Mouse (Mus musculus): ENCODE data around the gene Gm6904. TPM values are rescaled to one million over a fixed set of nuclear protein-coding genes. Genes with fewer than 3 reads are reported as not detected.
"Not testable (repeated sequence)": the region's sequence is repeated elsewhere in the genome, so short reads cannot be mapped to it uniquely, and the experiment has no call there.

Gene Gm6904
- polyA plus RNA-seq (2015; fragmentation: Nextera tagmentation; extraction: Ambion mirVana): not detected in 2 replicates

DNA sequence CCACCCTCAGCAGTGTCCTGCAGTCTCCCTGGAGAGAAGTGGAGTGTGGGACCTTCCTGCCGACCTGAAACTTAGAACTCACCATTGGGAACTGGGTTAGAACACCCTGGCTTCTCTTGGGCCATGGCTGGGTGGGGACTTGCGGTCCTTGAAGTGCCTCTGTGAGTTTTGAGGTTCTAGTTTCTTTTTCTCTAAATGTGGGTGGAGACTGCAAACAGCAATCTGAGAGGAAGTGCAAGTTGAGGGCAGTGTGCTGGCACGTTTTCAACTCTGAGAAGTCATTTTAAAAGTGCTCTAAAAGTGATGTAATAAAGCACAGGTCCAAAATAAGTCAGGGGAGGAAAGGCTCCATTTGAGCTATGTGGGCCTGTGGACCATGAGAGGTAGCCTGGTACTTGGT is at the start of gene Gm6904:
Gm6904 (minus strand) TSS at position 161 of the 400 bp plus-strand sequence.
- H3K9ac ChIP-seq: no peak within 1 kb of the TSS
- H3K4me2 ChIP-seq (replicated peaks): no peak within 1 kb of the TSS
- ATAC-seq: no peak
- H3K9me3 ChIP-seq: no peaks in the 10 kb centered on the region
- no peak within 1 kb of the TSS for H3K27ac ChIP-seq
- 52% methylated on average over 3 of the region's 3 CpGs for WGBS
- H3K36me3 ChIP-seq: no peaks in the 10 kb centered on the region
- H3K4me1 ChIP-seq (replicated peaks): no peaks in the 10 kb centered on the region
- no peak within 1 kb of the TSS for H3K4me3 ChIP-seq (replicated peaks)
- H3K27me3 ChIP-seq (replicated peaks): no peaks in the 10 kb centered on the region

DNA sequence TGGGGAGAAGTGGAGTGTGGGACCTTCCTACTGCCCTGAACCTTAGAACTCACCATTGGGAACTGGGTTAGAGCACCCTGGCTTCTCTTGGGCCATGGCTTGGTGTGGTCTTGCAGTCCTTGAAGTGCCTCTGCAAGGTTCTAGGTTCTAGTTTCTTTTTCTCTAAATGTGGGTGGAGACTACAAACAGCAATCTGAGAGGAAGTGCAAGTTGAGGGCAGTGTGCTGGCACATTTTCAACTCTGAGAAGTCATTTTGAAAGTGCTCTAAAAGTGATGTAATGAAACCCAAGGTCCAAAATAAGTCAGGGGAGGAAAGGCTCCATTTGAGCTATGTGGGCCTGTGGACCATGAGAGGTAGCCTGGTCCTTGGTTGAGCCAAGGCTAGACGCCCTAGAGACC is 37.4 kb upstream of the Gm6904 start, which contains the start of gene Phf11a:
Phf11a (minus strand) TSS at position 132 of the 400 bp plus-strand sequence.
- H3K4me1 ChIP-seq (replicated peaks); H3K4me3 ChIP-seq (replicated peaks); H3K9ac ChIP-seq; H3K27me3 ChIP-seq (replicated peaks); H3K27ac ChIP-seq; H3K36me3 ChIP-seq; H3K4me2 ChIP-seq (replicated peaks); ATAC-seq; H3K9me3 ChIP-seq: not testable (repeated sequence)
- WGBS: 58% methylated on average over 1 of the region's 1 CpGs

DNA sequence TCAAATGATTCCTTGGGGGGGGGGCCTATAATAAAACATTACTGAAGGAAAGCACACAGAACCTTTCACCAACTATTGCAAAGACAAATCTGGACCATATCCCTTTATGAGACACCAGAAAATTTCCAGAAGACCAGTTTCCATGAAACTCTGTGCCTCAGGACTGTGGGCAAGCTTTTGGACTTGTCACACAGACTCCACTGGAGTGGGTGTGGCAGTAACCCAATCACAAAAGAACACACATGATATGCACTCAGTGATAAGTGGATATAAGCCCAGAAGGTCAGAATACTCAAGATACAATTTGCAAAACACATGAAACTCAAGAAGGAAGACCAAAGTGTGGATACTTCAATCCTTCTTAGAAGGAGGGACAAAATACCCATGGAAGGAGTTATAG is 31.8 kb upstream of the Gm6904 start:
- H3K4me2 ChIP-seq (replicated peaks); ATAC-seq; H3K9ac ChIP-seq; H3K4me1 ChIP-seq (replicated peaks); H3K9me3 ChIP-seq; H3K4me3 ChIP-seq (replicated peaks); H3K27me3 ChIP-seq (replicated peaks); H3K27ac ChIP-seq; H3K36me3 ChIP-seq: not testable (repeated sequence)

DNA sequence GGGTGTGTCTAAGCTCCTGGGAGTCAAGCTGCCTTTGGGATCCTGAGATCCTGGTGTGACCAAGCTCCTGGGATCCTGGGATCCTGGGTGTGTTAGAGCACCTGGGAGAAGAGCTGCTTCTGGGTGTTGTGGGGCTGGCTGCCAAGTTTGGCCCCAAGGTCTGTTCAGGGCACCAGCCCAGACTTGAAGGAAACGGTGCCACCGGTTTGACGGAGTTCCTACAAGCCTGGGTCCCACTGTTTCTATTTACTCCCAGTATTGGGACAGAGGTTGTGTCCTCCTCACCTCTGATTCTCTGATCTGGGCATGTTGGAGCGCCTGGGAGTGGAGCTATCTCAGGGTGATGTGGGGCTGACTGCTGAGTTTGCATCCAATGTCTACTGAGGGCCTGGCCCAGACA is 14.9 kb upstream of the Gm6904 start:
- WGBS: 94% methylated on average over 4 of the region's 4 CpGs
- not testable (repeated sequence) for H3K9ac ChIP-seq; H3K36me3 ChIP-seq; ATAC-seq; H3K27me3 ChIP-seq (replicated peaks); H3K4me3 ChIP-seq (replicated peaks); H3K27ac ChIP-seq; H3K4me1 ChIP-seq (replicated peaks); H3K9me3 ChIP-seq; H3K4me2 ChIP-seq (replicated peaks)

DNA sequence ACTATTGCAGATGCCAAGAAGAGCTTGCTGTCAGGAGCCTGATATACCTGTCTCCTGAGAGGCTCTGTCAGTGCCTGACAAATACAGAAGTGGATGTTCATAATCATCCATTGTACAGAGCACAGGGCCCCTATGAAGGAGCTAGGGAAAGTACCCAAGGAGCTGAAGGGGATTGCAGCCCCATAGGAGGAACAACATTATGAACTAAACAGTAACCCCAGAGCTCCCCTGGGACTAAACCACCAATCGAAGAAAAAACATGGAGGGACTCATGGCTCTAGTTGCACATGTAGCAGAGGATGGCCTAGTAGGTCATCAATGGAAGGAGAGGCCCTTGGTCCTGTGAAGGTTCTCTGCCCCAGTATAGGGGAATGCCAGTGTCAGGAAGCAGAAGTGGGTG is 4.2 kb downstream of the Gm6904 start:
- 93% methylated on average over 1 of the region's 1 CpGs for WGBS
- not testable (repeated sequence) for ATAC-seq; H3K36me3 ChIP-seq; H3K27ac ChIP-seq; H3K4me1 ChIP-seq (replicated peaks); H3K4me3 ChIP-seq (replicated peaks); H3K4me2 ChIP-seq (replicated peaks); H3K27me3 ChIP-seq (replicated peaks); H3K9me3 ChIP-seq; H3K9ac ChIP-seq

DNA sequence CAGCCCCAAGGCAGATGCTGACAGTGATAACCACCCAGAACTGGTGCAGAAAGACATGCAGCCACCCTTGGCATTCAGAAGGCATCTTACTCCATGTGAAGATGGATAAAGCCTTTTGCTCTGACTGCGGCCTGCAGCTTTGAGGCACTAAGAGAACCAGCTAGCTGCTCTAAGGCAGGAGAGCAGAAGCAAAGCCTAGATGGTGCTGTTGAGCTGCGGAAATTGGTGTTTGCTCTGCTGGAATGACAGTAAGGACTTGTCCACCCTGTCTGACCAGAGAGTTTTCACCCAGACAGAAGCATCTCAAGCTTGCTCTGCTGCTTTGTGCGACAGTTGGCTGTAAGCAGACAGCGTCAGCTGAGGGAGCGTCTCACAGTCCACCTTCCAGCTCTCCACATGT is 9.7 kb downstream of the Gm6904 start:
- 56% methylated on average over 5 of the region's 5 CpGs for WGBS
- not testable (repeated sequence) for H3K9me3 ChIP-seq; H3K4me2 ChIP-seq (replicated peaks); H3K4me3 ChIP-seq (replicated peaks); ATAC-seq; H3K4me1 ChIP-seq (replicated peaks); H3K27ac ChIP-seq; H3K9ac ChIP-seq; H3K36me3 ChIP-seq; H3K27me3 ChIP-seq (replicated peaks)

DNA sequence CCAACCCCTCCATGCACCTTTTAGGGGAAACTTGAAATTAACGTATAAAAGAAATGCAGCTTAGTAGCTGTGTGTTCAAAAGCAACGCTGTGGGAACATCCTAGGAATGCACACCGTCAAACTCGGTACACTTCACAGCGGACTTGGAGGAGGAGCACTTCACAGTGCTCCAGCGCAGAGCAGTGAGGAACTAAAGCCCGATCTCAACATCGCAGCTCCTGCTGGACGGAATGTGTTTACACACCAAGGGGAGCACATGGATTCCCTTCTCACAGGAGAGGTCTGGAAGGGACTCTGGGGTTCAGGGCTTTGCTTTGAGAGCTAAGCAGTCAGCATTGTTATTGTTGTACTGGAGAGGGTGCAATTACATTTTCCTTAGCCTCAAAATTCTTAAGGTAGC is 26.4 kb downstream of the Gm6904 start:
- Histone ChIP-seq H3K27me3 (replicated peaks) (no peaks in the 10 kb centered on the region), H3K4me1 (replicated peaks) (no peaks in the 10 kb centered on the region), H3K4me3 (replicated peaks) (no peak overlapping the region), H3K27ac (no peak overlapping the region), H3K4me2 (replicated peaks) (no peak overlapping the region), H3K9me3 (no peaks in the 10 kb centered on the region), H3K36me3 (peaks cover 34% of the 10 kb centered on the region), H3K9ac (no peak overlapping the region)
- 91% methylated on average over 9 of the region's 9 CpGs for WGBS
- no peak for ATAC-seq

DNA sequence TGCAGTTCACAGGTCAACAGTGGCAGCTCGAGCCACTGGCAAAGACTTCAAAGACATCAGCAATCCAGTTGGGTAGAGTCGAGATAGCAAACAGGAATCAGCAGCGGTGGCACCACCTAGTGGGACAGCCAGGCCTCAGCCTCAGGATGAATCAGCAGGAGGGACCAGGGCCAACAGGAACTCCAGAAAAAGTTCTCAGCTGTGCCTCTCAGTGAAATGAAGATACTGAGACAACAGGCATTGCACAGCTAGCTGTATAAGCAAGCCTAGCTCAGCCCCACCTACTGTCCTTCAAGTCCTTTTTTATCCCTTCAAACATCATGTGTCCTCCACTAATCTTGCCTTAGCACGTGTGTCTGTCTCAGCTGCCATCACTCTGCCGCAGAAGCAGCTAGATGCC is 28.0 kb downstream of the Gm6904 start:
- H3K4me3 ChIP-seq (replicated peaks): no peak overlapping the region
- no peaks in the 10 kb centered on the region for H3K4me1 ChIP-seq (replicated peaks)
- WGBS: 72% methylated on average over 5 of the region's 5 CpGs
- no peak for ATAC-seq
- H3K9me3 ChIP-seq: no peaks in the 10 kb centered on the region
- H3K27me3 ChIP-seq (replicated peaks): no peaks in the 10 kb centered on the region
- H3K9ac ChIP-seq: no peak overlapping the region
- H3K36me3 ChIP-seq: peaks cover 27% of the 10 kb centered on the region
- no peak overlapping the region for H3K27ac ChIP-seq
- no peak overlapping the region for H3K4me2 ChIP-seq (replicated peaks)

DNA sequence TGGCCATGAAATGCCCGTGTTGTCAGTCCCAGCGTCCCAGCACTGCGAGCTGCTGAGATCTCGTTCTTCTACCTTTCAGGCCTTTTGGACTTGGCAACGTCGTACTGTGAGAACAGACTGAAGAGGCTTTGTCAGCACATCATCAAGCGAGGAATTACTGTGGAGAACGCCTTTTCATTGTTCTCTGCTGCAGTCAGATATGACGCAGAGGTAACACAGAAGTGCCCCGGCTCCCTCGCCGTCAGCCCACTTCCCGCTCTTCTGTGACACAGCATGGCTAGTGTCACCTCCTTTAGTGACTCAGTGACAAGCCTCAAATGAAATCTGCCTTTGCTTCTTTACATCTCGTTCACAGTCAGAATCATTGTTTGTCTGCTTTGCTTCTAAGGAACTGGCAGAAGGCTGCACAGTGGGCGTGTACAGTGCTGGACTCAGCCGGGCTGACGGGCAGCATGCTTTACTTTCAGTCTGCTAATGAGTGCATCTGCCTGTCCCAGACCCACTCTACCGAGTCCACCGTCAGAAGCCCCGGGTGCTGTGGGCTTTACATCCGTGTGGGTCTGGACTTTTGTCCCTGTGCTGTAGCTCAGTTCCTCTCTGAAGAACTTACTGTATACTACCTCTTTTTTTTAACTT is 29.6 kb downstream of the Gm6904 start:
- 92% methylated on average over 21 of the region's 21 CpGs for WGBS
- no peak for ATAC-seq
- H3K36me3 ChIP-seq: peaks cover 27% of the 10 kb centered on the region
- H3K9ac ChIP-seq: no peak overlapping the region
- no peaks in the 10 kb centered on the region for H3K27me3 ChIP-seq (replicated peaks)
- no peak overlapping the region for H3K27ac ChIP-seq
- H3K4me2 ChIP-seq (replicated peaks): no peak overlapping the region
- no peaks in the 10 kb centered on the region for H3K9me3 ChIP-seq
- no peaks in the 10 kb centered on the region for H3K4me1 ChIP-seq (replicated peaks)
- no peak overlapping the region for H3K4me3 ChIP-seq (replicated peaks)

DNA sequence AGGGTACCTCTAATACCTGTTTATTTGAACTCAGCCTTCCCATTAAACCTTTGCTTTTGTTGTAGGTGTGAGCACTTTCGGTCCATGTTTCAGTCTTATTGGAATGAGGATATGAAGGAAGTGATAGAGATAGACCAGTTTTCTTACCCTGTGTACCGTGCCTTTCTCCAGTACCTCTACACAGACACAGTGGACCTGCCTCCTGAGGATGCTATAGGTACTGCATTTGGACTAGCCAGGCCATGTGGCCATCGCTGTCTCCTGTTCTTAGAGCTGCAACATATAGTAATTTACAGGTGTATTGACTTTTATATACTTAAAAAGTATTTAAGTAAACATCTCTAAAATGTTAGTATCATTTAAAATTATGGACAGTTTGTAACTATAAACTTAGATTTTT is 30.2 kb downstream of the Gm6904 start:
- no peak overlapping the region for H3K4me3 ChIP-seq (replicated peaks)
- H3K27me3 ChIP-seq (replicated peaks): no peaks in the 10 kb centered on the region
- H3K9me3 ChIP-seq: no peaks in the 10 kb centered on the region
- peaks cover 27% of the 10 kb centered on the region for H3K36me3 ChIP-seq
- H3K27ac ChIP-seq: no peak overlapping the region
- H3K4me2 ChIP-seq (replicated peaks): no peak overlapping the region
- no peak for ATAC-seq
- H3K4me1 ChIP-seq (replicated peaks): no peaks in the 10 kb centered on the region
- WGBS: 91% methylated on average over 3 of the region's 3 CpGs
- H3K9ac ChIP-seq: no peak overlapping the region

DNA sequence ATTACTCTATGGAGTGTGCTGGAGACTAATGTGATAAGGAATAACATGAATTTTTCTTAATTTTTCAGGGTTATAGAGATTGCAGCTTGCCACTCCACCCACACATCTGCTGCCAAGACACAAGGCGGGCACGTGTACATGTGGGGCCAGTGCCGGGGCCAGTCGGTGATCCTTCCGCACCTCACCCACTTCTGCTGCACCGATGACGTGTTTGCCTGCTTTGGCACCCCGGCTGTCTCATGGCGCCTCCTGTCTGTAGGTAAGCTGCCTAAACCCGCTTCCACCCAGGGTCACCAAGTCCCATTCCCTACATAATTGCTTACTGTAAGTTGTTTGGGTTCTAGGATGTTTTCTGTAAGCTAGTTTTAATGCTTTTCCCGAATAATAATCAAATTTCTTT is 33.8 kb downstream of the Gm6904 start:
- Histone ChIP-seq H3K36me3 (peaks cover 31% of the 10 kb centered on the region), H3K27ac (no peak overlapping the region), H3K9ac (no peak overlapping the region), H3K4me3 (replicated peaks) (no peak overlapping the region), H3K9me3 (no peaks in the 10 kb centered on the region), H3K4me1 (replicated peaks) (no peaks in the 10 kb centered on the region), H3K4me2 (replicated peaks) (no peak overlapping the region), H3K27me3 (replicated peaks) (no peaks in the 10 kb centered on the region)
- no peak for ATAC-seq
- 94% methylated on average over 11 of the region's 11 CpGs for WGBS

DNA sequence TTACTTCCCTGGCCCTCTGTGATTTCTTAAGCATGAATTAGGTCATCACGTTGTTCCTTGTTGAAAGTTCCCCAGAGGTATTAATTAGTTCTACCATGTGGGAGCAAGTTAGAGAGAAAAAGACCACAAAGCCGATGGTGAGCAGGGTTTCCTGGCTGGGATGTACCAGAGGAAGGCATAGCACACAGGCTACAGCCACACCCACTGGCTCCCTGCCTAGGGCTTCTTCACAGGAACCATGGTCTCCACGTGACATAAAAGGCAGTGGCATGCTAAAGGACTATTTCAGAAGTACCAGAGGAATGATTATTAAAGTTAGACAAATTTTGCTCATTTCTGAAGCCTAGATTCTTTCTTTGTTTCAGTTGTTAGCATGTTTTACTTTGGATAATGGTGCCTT is 40.8 kb downstream of the Gm6904 start:
- H3K4me3 ChIP-seq (replicated peaks): no peak overlapping the region
- no peak overlapping the region for H3K9ac ChIP-seq
- 79% methylated on average over 3 of the region's 3 CpGs for WGBS
- H3K36me3 ChIP-seq: peaks cover 26% of the 10 kb centered on the region
- H3K4me1 ChIP-seq (replicated peaks): no peaks in the 10 kb centered on the region
- no peak overlapping the region for H3K4me2 ChIP-seq (replicated peaks)
- no peak for ATAC-seq
- no peak overlapping the region for H3K27ac ChIP-seq
- no peaks in the 10 kb centered on the region for H3K9me3 ChIP-seq
- H3K27me3 ChIP-seq (replicated peaks): no peaks in the 10 kb centered on the region

DNA sequence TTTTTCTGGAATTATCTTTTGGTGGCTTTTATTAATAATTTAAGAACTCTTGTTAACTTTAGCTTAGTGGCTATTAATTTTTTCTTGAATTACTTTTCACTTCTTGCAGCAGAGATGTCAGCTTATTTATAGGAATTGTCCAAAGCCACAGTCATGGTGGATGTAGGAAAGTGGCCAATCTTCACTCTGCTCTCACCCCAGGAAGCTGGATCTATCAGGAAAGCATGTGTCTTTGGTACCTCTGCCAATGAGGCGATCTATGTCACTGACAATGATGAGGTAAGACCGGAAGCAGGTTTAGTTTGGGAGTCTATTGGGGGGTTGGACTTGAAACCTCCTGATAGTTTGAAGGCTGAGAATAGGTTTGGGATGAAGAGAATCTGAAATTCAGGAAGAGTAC is 50.2 kb downstream of the Gm6904 start:
- Histone ChIP-seq H3K4me2 (replicated peaks) (no peak overlapping the region), H3K27ac (no peak overlapping the region), H3K27me3 (replicated peaks) (no peaks in the 10 kb centered on the region), H3K9me3 (no peaks in the 10 kb centered on the region), H3K4me3 (replicated peaks) (no peak overlapping the region), H3K9ac (no peak overlapping the region), H3K4me1 (replicated peaks) (0 out of 2 replicates have a peak, but pooled peaks cover 5% of the 10 kb centered on the region), H3K36me3 (peaks cover 3% of the 10 kb centered on the region; the same call in 1 of the 2 replicates)
- 99% methylated on average over 2 of the region's 2 CpGs for WGBS
- no peak for ATAC-seq

Data from intestine, embryonic 15.5 days (tissue).